Mouse (Mus musculus) lung, embryonic 16.5 days (tissue): Measurements from ENCODE around the gene Zfp384. TPM values are rescaled to one million over a fixed set of nuclear protein-coding genes. Genes with fewer than 3 reads are reported as not detected.

ENCODE experiments used
- ATAC-seq: fragments of 200-750 bp; cut with Nextera tagmentation; 2 replicates; pipeline ENCODE4 v1.8.0; 2017; ENCODE audit warnings: low read depth, mild to moderate bottlenecking, moderate library complexity
- H3K27ac ChIP-seq: fragments of 300-500 bp; sonication (generic); 2 replicates; pipeline ENCODE4 v1.5.1; 2014; ENCODE audit warnings: mild to moderate bottlenecking, control low read depth, low read length
- H3K27me3 ChIP-seq: fragments of 300-500 bp; sonication (generic); 2 replicates; pipeline ENCODE4 v1.6.1; 2014; ENCODE audit warnings: low read depth, low read length, mixed read lengths; ENCODE audit not compliant: control insufficient read depth, insufficient read depth
- H3K36me3 ChIP-seq: fragments of 300-500 bp; sonication (generic); 2 replicates; pipeline ENCODE4 v1.6.1; 2014; ENCODE audit warnings: low read length; ENCODE audit not compliant: control insufficient read depth, insufficient read depth
- H3K4me1 ChIP-seq: fragments of 300-500 bp; sonication (generic); replicated peaks from 2 replicates; pipeline ENCODE4 v1.6.1; 2014; ENCODE audit warnings: low read length, mixed read lengths; ENCODE audit not compliant: control insufficient read depth, insufficient read depth
- H3K4me2 ChIP-seq: fragments of 300-500 bp; sonication (generic); 2 replicates; pipeline ENCODE4 v1.6.1; 2014; ENCODE audit warnings: low read depth, low read length, control low read depth
- H3K4me3 ChIP-seq: fragments of 300-500 bp; sonication (generic); 2 replicates; pipeline ENCODE4 v1.5.1; 2014; ENCODE audit warnings: mild to moderate bottlenecking, low read length, control low read depth
- H3K9ac ChIP-seq: fragments of 300-500 bp; sonication (generic); 2 replicates; pipeline ENCODE4 v1.6.1; 2014; ENCODE audit warnings: low read length, control low read depth
- H3K9me3 ChIP-seq: fragments of 300-500 bp; sonication (generic); 2 replicates; pipeline ENCODE4 v1.6.1; 2016; ENCODE audit warnings: low read length; ENCODE audit not compliant: control insufficient read depth
- WGBS: fragments of 180-500 bp; shearing (Covaris S2); extraction: QIAGEN DNeasy Blood & Tissue Kit; methylation state at CpG from one replicate; pipeline ENCODE4 v1.1.7; 2014; 5-methylcytosine and 5-hydroxymethylcytosine counted together
- polyA plus RNA-seq: library from polyadenylated mRNA; unstranded; fragments of >200 nt; fragmentation: Nextera tagmentation; extraction: Ambion mirVana; gene quantifications from 2 replicates; pipeline ENCODE4 v1.2.1, GENCODE M21; 2015

The Zfp384 gene
- polyA plus RNA-seq, 1 experiment from 2014 or later = 14.3 TPM

- Histone ChIP-seq H3K9me3 (peaks cover 8% of the 10 kb centered on the region), H3K27ac (no peak overlapping the region), H3K27me3 (peaks cover 56% of the 10 kb centered on the region), H3K4me2 (no peak overlapping the region), H3K4me1 (peaks cover 7% of the 10 kb centered on the region), H3K9ac (no peak overlapping the region), H3K36me3 (no peaks in the 10 kb centered on the region), H3K4me3 (no peak overlapping the region)
- no peak for ATAC-seq
- 72% methylated on average over 9 of the region's 9 CpGs for WGBS
Measured at GRCm38 (mm10) chr6:124993365-124993764, 15.6 kb upstream of the Zfp384 start.

- Histone ChIP-seq H3K9me3 (peaks cover 8% of the 10 kb centered on the region), H3K4me3 (no peak overlapping the region), H3K9ac (no peak overlapping the region), H3K4me2 (no peak overlapping the region), H3K27ac (no peak overlapping the region), H3K4me1 (peaks cover 7% of the 10 kb centered on the region), H3K27me3 (peaks cover 61% of the 10 kb centered on the region), H3K36me3 (no peaks in the 10 kb centered on the region)
- ATAC-seq = no peak; the same call in 1 of the 2 replicates
- 14% methylated on average over 11 of the region's 11 CpGs for WGBS
Measured at GRCm38 (mm10) chr6:124993876-124994275, 15.1 kb upstream of the Zfp384 start.

GRCm38 (mm10) chr6:124995246-124995645 lies 13.7 kb upstream of the Zfp384 start:
- H3K27ac ChIP-seq = no peak overlapping the region
- H3K4me1 ChIP-seq = peaks cover 7% of the 10 kb centered on the region
- no peak overlapping the region for H3K9ac ChIP-seq
- no peak for ATAC-seq
- peaks cover 72% of the 10 kb centered on the region for H3K27me3 ChIP-seq
- peaks cover under 1% of the 10 kb centered on the region for H3K9me3 ChIP-seq
- H3K4me2 ChIP-seq = no peak overlapping the region
- WGBS = 66% methylated on average over 7 of the region's 7 CpGs
- no peaks in the 10 kb centered on the region for H3K36me3 ChIP-seq
- H3K4me3 ChIP-seq = no peak overlapping the region

- ATAC-seq = no peak
- H3K9me3 ChIP-seq = no peaks in the 10 kb centered on the region
- H3K27me3 ChIP-seq = peaks cover 79% of the 10 kb centered on the region
- H3K36me3 ChIP-seq = no peaks in the 10 kb centered on the region
- 45% methylated on average over 8 of the region's 8 CpGs for WGBS
- no peak overlapping the region for H3K4me2 ChIP-seq
- H3K9ac ChIP-seq = no peak overlapping the region
- no peak overlapping the region for H3K27ac ChIP-seq
- peaks cover 7% of the 10 kb centered on the region for H3K4me1 ChIP-seq
- H3K4me3 ChIP-seq = no peak overlapping the region; the same call in 1 of the 2 replicates
Measured at GRCm38 (mm10) chr6:124995831-124996403, 13.0 kb upstream of the Zfp384 start.

- H3K36me3 ChIP-seq = no peaks in the 10 kb centered on the region
- H3K4me3 ChIP-seq = peak within 1 kb of the TSS; percentile 60
- WGBS = under 1% methylated on average over 47 of the region's 78 CpGs
- peak within 1 kb of the TSS; percentile 100 for H3K4me2 ChIP-seq
- H3K9me3 ChIP-seq = no peaks in the 10 kb centered on the region
- H3K4me1 ChIP-seq = peaks cover 7% of the 10 kb centered on the region
- H3K27ac ChIP-seq = no peak within 1 kb of the TSS
- peak within 1 kb of the TSS; percentile 62 for H3K9ac ChIP-seq
- peak; percentile 85 for ATAC-seq
- peaks cover 80% of the 10 kb centered on the region for H3K27me3 ChIP-seq
Measured at GRCm38 (mm10) chr6:124996551-124997501, 12.1 kb upstream of the Zfp384 start, which contains the start of gene Pianp. TSS of gene Pianp (plus strand) at chr6:124996694.

- peak overlapping the region; percentile 100; the same call in 1 of the 2 replicates for H3K4me2 ChIP-seq
- H3K4me3 ChIP-seq = no peak overlapping the region
- H3K27ac ChIP-seq = no peak overlapping the region
- ATAC-seq = no peak
- H3K9me3 ChIP-seq = no peaks in the 10 kb centered on the region
- 9% methylated on average over 8 of the region's 8 CpGs for WGBS
- no peak overlapping the region for H3K9ac ChIP-seq
- H3K4me1 ChIP-seq = peaks cover 7% of the 10 kb centered on the region
- no peaks in the 10 kb centered on the region for H3K36me3 ChIP-seq
- peaks cover 76% of the 10 kb centered on the region for H3K27me3 ChIP-seq
Measured at GRCm38 (mm10) chr6:124998066-124998465, 10.9 kb upstream of the Zfp384 start.

- no peak overlapping the region for H3K4me3 ChIP-seq
- no peak overlapping the region for H3K9ac ChIP-seq
- H3K27ac ChIP-seq = no peak overlapping the region
- no peak for ATAC-seq
- no peaks in the 10 kb centered on the region for H3K9me3 ChIP-seq
- no peaks in the 10 kb centered on the region for H3K36me3 ChIP-seq
- WGBS = 25% methylated on average over 14 of the region's 14 CpGs
- peaks cover 74% of the 10 kb centered on the region for H3K27me3 ChIP-seq
- peaks cover 7% of the 10 kb centered on the region for H3K4me1 ChIP-seq
- H3K4me2 ChIP-seq = no peak overlapping the region
Measured at GRCm38 (mm10) chr6:124999091-124999490, 9.9 kb upstream of the Zfp384 start.

- no peaks in the 10 kb centered on the region for H3K36me3 ChIP-seq
- H3K27me3 ChIP-seq = peaks cover 69% of the 10 kb centered on the region
- no peak overlapping the region for H3K4me2 ChIP-seq
- H3K4me1 ChIP-seq = peaks cover 7% of the 10 kb centered on the region
- WGBS = 20% methylated on average over 10 of the region's 10 CpGs
- H3K9me3 ChIP-seq = no peaks in the 10 kb centered on the region
- H3K4me3 ChIP-seq = no peak overlapping the region
- ATAC-seq = no peak
- H3K9ac ChIP-seq = no peak overlapping the region
- H3K27ac ChIP-seq = no peak overlapping the region
Measured at GRCm38 (mm10) chr6:124999546-124999945, 9.4 kb upstream of the Zfp384 start.

- Histone ChIP-seq H3K27ac (no peak overlapping the region), H3K9ac (no peak overlapping the region), H3K4me1 (0 out of 2 replicates have a peak, but pooled peaks cover 3% of the 10 kb centered on the region), H3K4me2 (no peak overlapping the region), H3K4me3 (no peak overlapping the region), H3K27me3 (peaks cover 30% of the 10 kb centered on the region), H3K36me3 (no peaks in the 10 kb centered on the region), H3K9me3 (no peaks in the 10 kb centered on the region)
- ATAC-seq = no peak
- WGBS = 30% methylated on average over 3 of the region's 3 CpGs
Measured at GRCm38 (mm10) chr6:125003706-125004105, 5.2 kb upstream of the Zfp384 start.
